Mouse (Mus musculus): ENCODE results near the gene Antxr1. TPM values are rescaled to one million over a fixed set of nuclear protein-coding genes. Genes with fewer than 3 reads are reported as not detected.

Antxr1 gene
- total and polyA plus RNA-seq, 3 experiments = 0.16 to 0.23 (median 0.21) TPM

GRCm38 (mm10) chr6:87236061-87236460, 99.6 kb downstream of the Antxr1 start:
- dilution Hi-C loops (cut with MboI; ENCODE audit: extremely low pct_ligation_motif_present, extremely low pct_unique_long_range_greater_than_20kb, low sequenced_read_pairs) (no loop called here), in situ Hi-C loops (cut with MboI; ENCODE audit: low pct_ligation_motif_present, low pct_unique_long_range_greater_than_20kb, low sequenced_read_pairs) (no loop called here)
- TF ChIP-seq POLR2AphosphoS2 (IDR thresholded peaks at IDR 0.05; ENCODE audit: low read depth, low read length) (no peak), RAD21 (IDR thresholded peaks at IDR 0.05; ENCODE audit: low read depth, low read length) (peak; percentile 18), SMC3 (IDR thresholded peaks at IDR 0.05; ENCODE audit: low read depth, low read length) (0 out of 2 replicates have a peak, but pooled peaks have one; percentile 7), ETS1 (conservative IDR thresholded peaks at IDR 0.05; ENCODE audit: low read depth, low read length) (no peak), GABPA (IDR thresholded peaks at IDR 0.05; ENCODE audit: insufficient replicate concordance, low read depth, low read length) (no peak), TCF12 (IDR thresholded peaks at IDR 0.05; ENCODE audit: low read depth, low read length) (no peak), CHD2 (IDR thresholded peaks at IDR 0.05; ENCODE audit: low read length) (no peak), NRF1 (IDR thresholded peaks at IDR 0.05; ENCODE audit: low read depth, low read length) (no peak), USF2 (conservative IDR thresholded peaks at IDR 0.05; ENCODE audit: low read depth, low read length) (no peak), NELFE (IDR thresholded peaks at IDR 0.05; ENCODE audit: low read depth, low read length) (no peak), CTCF (conservative IDR thresholded peaks at IDR 0.05 in 1 of 2, IDR thresholded peaks at IDR 0.05 in 1 of 2; ENCODE audit: low read depth in 2 of 2, low read length in 2 of 2) (peak in 1 of 2 experiments; percentile 28; a peak in 2 of 4 replicates), IRF4 (IDR thresholded peaks at IDR 0.05; ENCODE audit: low read depth, low read length) (no peak), MXI1 (IDR thresholded peaks at IDR 0.05; ENCODE audit: low read depth, low read length) (no peak), E2F4 (IDR thresholded peaks at IDR 0.05; ENCODE audit: insufficient replicate concordance, low read depth, low read length) (no peak), MEF2A (IDR thresholded peaks at IDR 0.05; ENCODE audit: borderline replicate concordance, low read depth, low read length) (no peak), ZKSCAN1 (IDR thresholded peaks at IDR 0.05; ENCODE audit: borderline replicate concordance, low read depth, low read length) (no peak), MAX (IDR thresholded peaks at IDR 0.05; ENCODE audit: low read length) (no peak), MAFK (IDR thresholded peaks at IDR 0.05; ENCODE audit: insufficient replicate concordance, low read length) (no peak), EP300 (IDR thresholded peaks at IDR 0.05; ENCODE audit: low read length) (no peak), SIN3A (IDR thresholded peaks at IDR 0.05; ENCODE audit: low read length) (no peak), BHLHE40 (IDR thresholded peaks at IDR 0.05; ENCODE audit: low read depth, low read length) (no peak)
- Histone ChIP-seq H3K9me3 (replicated peaks; ENCODE audit: low read length) (peaks cover 5% of the 10 kb centered on the region), H3K27me3 (replicated peaks) (no peaks in the 10 kb centered on the region), H3K4me2 (ENCODE audit: insufficient read depth, low read depth, poor library complexity, severe bottlenecking) (no peak overlapping the region), H3K36me3 (replicated peaks in 1 of 2; ENCODE audit: control insufficient read depth in 1 of 2, insufficient read depth in 1 of 2, low read length in 1 of 2) (no peaks in the 10 kb centered on the region), H3K4me1 (ENCODE audit: control insufficient read depth in 1 of 2, insufficient read depth in 2 of 2) (peaks cover 0 to 6% of the 10 kb centered on the region in 2 experiments; a peak in 1 of 4 replicates), H3K4me3 (replicated peaks in 1 of 3; ENCODE audit: low read depth in 2 of 3, low read length in 2 of 3, poor library complexity in 1 of 3) (no peak overlapping the region), H3K79me2 (replicated peaks; ENCODE audit: control insufficient read depth, extremely low read depth, insufficient read depth, poor library complexity, severe bottlenecking) (no peaks in the 10 kb centered on the region), H3K9ac (ENCODE audit: insufficient read depth, low read depth) (no peak overlapping the region), H3K27ac (ENCODE audit: insufficient read depth, low read depth) (no peak overlapping the region)
- DNase-seq (ENCODE audit: extremely low read depth) = no peak

GRCm38 (mm10) chr6:87233111-87233510, 102.5 kb downstream of the Antxr1 start:
- Histone ChIP-seq H3K36me3 (replicated peaks in 1 of 2; ENCODE audit: control insufficient read depth in 1 of 2, insufficient read depth in 1 of 2, low read length in 1 of 2) (no peaks in the 10 kb centered on the region), H3K27me3 (replicated peaks) (no peaks in the 10 kb centered on the region), H3K79me2 (replicated peaks; ENCODE audit: control insufficient read depth, extremely low read depth, insufficient read depth, poor library complexity, severe bottlenecking) (no peaks in the 10 kb centered on the region), H3K9ac (ENCODE audit: insufficient read depth, low read depth) (no peak overlapping the region), H3K4me3 (replicated peaks in 1 of 3; ENCODE audit: low read depth in 2 of 3, low read length in 2 of 3, poor library complexity in 1 of 3) (no peak overlapping the region), H3K4me1 (ENCODE audit: control insufficient read depth in 1 of 2, insufficient read depth in 2 of 2) (peaks cover 0 to 7% of the 10 kb centered on the region in 2 experiments; a peak in 2 of 4 replicates), H3K27ac (ENCODE audit: insufficient read depth, low read depth) (no peak overlapping the region), H3K9me3 (replicated peaks; ENCODE audit: low read length) (peaks cover 7% of the 10 kb centered on the region), H3K4me2 (ENCODE audit: insufficient read depth, low read depth, poor library complexity, severe bottlenecking) (no peak overlapping the region)
- in situ Hi-C loops (cut with MboI; ENCODE audit: low pct_ligation_motif_present, low pct_unique_long_range_greater_than_20kb, low sequenced_read_pairs) = no loop called here
- no peak for DNase-seq (ENCODE audit: extremely low read depth)
- dilution Hi-C loops (cut with MboI; ENCODE audit: extremely low pct_ligation_motif_present, extremely low pct_unique_long_range_greater_than_20kb, low sequenced_read_pairs) = no loop called here
- no peak for TF ChIP-seq SMC3 (IDR thresholded peaks at IDR 0.05; ENCODE audit: low read depth, low read length)
- TF ChIP-seq IRF4 (IDR thresholded peaks at IDR 0.05; ENCODE audit: low read depth, low read length) = no peak
- TF ChIP-seq RCOR1 (conservative IDR thresholded peaks at IDR 0.05; ENCODE audit: low read depth, low read length) = no peak
- TF ChIP-seq MAZ (IDR thresholded peaks at IDR 0.05; ENCODE audit: low read depth, low read length) = no peak
- no peak for TF ChIP-seq TBP (conservative IDR thresholded peaks at IDR 0.05; ENCODE audit: low read depth, low read length)
